Mouse (Mus musculus): ENCODE data around the gene Kif26b.

Gene Kif26b

GRCm38 (mm10) chr1:178661556-178661955, 132.6 kb downstream of the Kif26b start:
- no peak for DNase-seq (ENCODE audit: low read depth, low spot score)

GRCm38 (mm10) chr1:178663539-178663938, 134.6 kb downstream of the Kif26b start:
- no peak for DNase-seq (ENCODE audit: low read depth, low spot score)

- no peak for DNase-seq (ENCODE audit: low read depth, low spot score)
Measured at GRCm38 (mm10) chr1:178664271-178664969, 135.5 kb downstream of the Kif26b start.

- DNase-seq (ENCODE audit: low read depth, low spot score): no peak
Measured at GRCm38 (mm10) chr1:178666524-178666923, 137.6 kb downstream of the Kif26b start.

GRCm38 (mm10) chr1:178667808-178668207, 138.9 kb downstream of the Kif26b start:
- DNase-seq (ENCODE audit: low read depth, low spot score): no peak

- DNase-seq (ENCODE audit: low read depth, low spot score): no peak
Measured at GRCm38 (mm10) chr1:178668907-178669306, 140.0 kb downstream of the Kif26b start.

GRCm38 (mm10) chr1:178673051-178673450, 144.1 kb downstream of the Kif26b start:
- DNase-seq (ENCODE audit: low read depth, low spot score): no peak

GRCm38 (mm10) chr1:178673506-178673905, 144.6 kb downstream of the Kif26b start:
- no peak for DNase-seq (ENCODE audit: low read depth, low spot score)

- no peak for DNase-seq (ENCODE audit: low read depth, low spot score)
Measured at GRCm38 (mm10) chr1:178675542-178676252, 146.8 kb downstream of the Kif26b start.

- DNase-seq (ENCODE audit: low read depth, low spot score): no peak
Measured at GRCm38 (mm10) chr1:178677160-178677559, 148.2 kb downstream of the Kif26b start.

GRCm38 (mm10) chr1:178677630-178678221, 148.8 kb downstream of the Kif26b start:
- no peak for DNase-seq (ENCODE audit: low read depth, low spot score)

- no peak for DNase-seq (ENCODE audit: low read depth, low spot score)
Measured at GRCm38 (mm10) chr1:178683631-178684030, 154.7 kb downstream of the Kif26b start.

GRCm38 (mm10) chr1:178684991-178685680, 156.2 kb downstream of the Kif26b start:
- DNase-seq (ENCODE audit: low read depth, low spot score): no peak

- DNase-seq (ENCODE audit: low read depth, low spot score): no peak
Measured at GRCm38 (mm10) chr1:178686881-178687280, 158.0 kb downstream of the Kif26b start.

- no peak for DNase-seq (ENCODE audit: low read depth, low spot score)
Measured at GRCm38 (mm10) chr1:178689512-178689911, 160.6 kb downstream of the Kif26b start.

- no peak for DNase-seq (ENCODE audit: low read depth, low spot score)
Measured at GRCm38 (mm10) chr1:178691679-178692078, 162.8 kb downstream of the Kif26b start.

GRCm38 (mm10) chr1:178700102-178700501, 171.2 kb downstream of the Kif26b start:
- DNase-seq (ENCODE audit: low read depth, low spot score): no peak

- no peak for DNase-seq (ENCODE audit: low read depth, low spot score)
Measured at GRCm38 (mm10) chr1:178703496-178703895, 174.6 kb downstream of the Kif26b start.

GRCm38 (mm10) chr1:178707925-178708351, 179.0 kb downstream of the Kif26b start:
- no peak for DNase-seq (ENCODE audit: low read depth, low spot score)

GRCm38 (mm10) chr1:178708356-178708755, 179.4 kb downstream of the Kif26b start:
- no peak for DNase-seq (ENCODE audit: low read depth, low spot score)

GRCm38 (mm10) chr1:178712189-178712873, 183.4 kb downstream of the Kif26b start:
- no peak for DNase-seq (ENCODE audit: low read depth, low spot score)

Measured in WW6 (cell line).